Mouse (Mus musculus) limb, embryonic 11.5 days (tissue): ENCODE data around the gene Gsg1. TPM values are rescaled to one million over a fixed set of nuclear protein-coding genes. Genes with fewer than 3 reads are reported as not detected.

ENCODE experiments used
- ATAC-seq: fragments of 200-750 bp; cut with Nextera tagmentation; 2 replicates; pipeline ENCODE4 v1.8.0; 2017; ENCODE audit warnings: low read depth; ENCODE audit not compliant: insufficient number of reproducible peaks, low FRiP score, low TSS enrichment
- DNase-seq: peaks from one replicate; pipeline ENCODE4 v3.0.0-alpha.2; 2015; ENCODE audit warnings: low spot score
- H3K27ac ChIP-seq: fragments of 300-500 bp; sonication (generic); replicated peaks from 2 replicates; pipeline ENCODE4 v1.5.1; 2014; ENCODE audit warnings: low read depth, mild to moderate bottlenecking, low read length
- H3K27me3 ChIP-seq: fragments of 300-500 bp; sonication (generic); 2 replicates; pipeline ENCODE4 v1.6.1; 2014; ENCODE audit warnings: mild to moderate bottlenecking, low read length, mixed read lengths; ENCODE audit not compliant: control insufficient read depth, insufficient read depth
- H3K36me3 ChIP-seq: fragments of 300-500 bp; sonication (generic); 2 replicates; pipeline ENCODE4 v1.6.1; 2014; ENCODE audit warnings: mild to moderate bottlenecking, low read length, moderate library complexity, mixed read lengths; ENCODE audit not compliant: control insufficient read depth, insufficient read depth
- H3K4me1 ChIP-seq: fragments of 300-500 bp; sonication (generic); 2 replicates; pipeline ENCODE4 v1.6.1; 2014; ENCODE audit warnings: low read length, mixed read lengths; ENCODE audit not compliant: control insufficient read depth, insufficient read depth
- H3K4me2 ChIP-seq: fragments of 300-500 bp; sonication (generic); 2 replicates; pipeline ENCODE4 v1.6.1; 2014; ENCODE audit warnings: low read depth, mild to moderate bottlenecking, moderate library complexity; ENCODE audit not compliant: severe bottlenecking
- H3K4me3 ChIP-seq: fragments of 300-500 bp; sonication (generic); 2 replicates; pipeline ENCODE4 v1.5.1; 2014; ENCODE audit warnings: low read depth, low read length
- H3K9ac ChIP-seq: fragments of 300-500 bp; sonication (generic); 2 replicates; pipeline ENCODE4 v1.6.1; 2014; ENCODE audit warnings: mild to moderate bottlenecking, low read length
- H3K9me3 ChIP-seq: fragments of 300-500 bp; sonication (generic); 2 replicates; pipeline ENCODE4 v1.6.1; 2016; ENCODE audit warnings: low read length; ENCODE audit not compliant: control insufficient read depth
- WGBS: fragments of 180-500 bp; shearing (Covaris S2); extraction: QIAGEN DNeasy Blood & Tissue Kit; methylation state at CpG from one replicate; pipeline ENCODE4 v1.1.7; 2014; 5-methylcytosine and 5-hydroxymethylcytosine counted together
- polyA plus RNA-seq: library from polyadenylated mRNA; unstranded; fragments of >200 nt; fragmentation: Nextera tagmentation; extraction: Ambion mirVana; gene quantifications from 2 replicates; pipeline ENCODE4 v1.2.1, GENCODE M21; 2014

Gene Gsg1
- polyA plus RNA-seq, 1 experiment from 2014 or later = 0.91 TPM

GRCm38 (mm10) chr6:135269626-135270025 is 15.5 kb upstream of the Gsg1 start:
- Histone ChIP-seq H3K4me3 (no peak overlapping the region), H3K9me3 (no peaks in the 10 kb centered on the region), H3K27me3 (no peaks in the 10 kb centered on the region), H3K9ac (no peak overlapping the region), H3K36me3 (no peaks in the 10 kb centered on the region), H3K4me2 (no peak overlapping the region), H3K4me1 (no peaks in the 10 kb centered on the region), H3K27ac (no peak overlapping the region)
- ATAC-seq (no peak), DNase-seq (no peak)
- WGBS = 48% methylated on average over 6 of the region's 6 CpGs

- H3K9ac ChIP-seq = no peak overlapping the region
- DNase-seq (no peak), ATAC-seq (no peak)
- no peak overlapping the region for H3K4me2 ChIP-seq
- H3K4me3 ChIP-seq = no peak overlapping the region
- H3K36me3 ChIP-seq = no peaks in the 10 kb centered on the region
- H3K27ac ChIP-seq = no peak overlapping the region
- H3K27me3 ChIP-seq = no peaks in the 10 kb centered on the region
- no peaks in the 10 kb centered on the region for H3K9me3 ChIP-seq
- H3K4me1 ChIP-seq = no peaks in the 10 kb centered on the region
Observed at GRCm38 (mm10) chr6:135268392-135268791, 14.2 kb upstream of the Gsg1 start.

GRCm38 (mm10) chr6:135267221-135267620 is 13.1 kb upstream of the Gsg1 start:
- Histone ChIP-seq H3K27me3 (no peaks in the 10 kb centered on the region), H3K36me3 (no peaks in the 10 kb centered on the region), H3K4me1 (no peaks in the 10 kb centered on the region), H3K9ac (no peak overlapping the region), H3K9me3 (no peaks in the 10 kb centered on the region), H3K4me2 (no peak overlapping the region), H3K27ac (no peak overlapping the region), H3K4me3 (no peak overlapping the region)
- 63% methylated on average over 3 of the region's 3 CpGs for WGBS
- ATAC-seq (no peak), DNase-seq (no peak)

GRCm38 (mm10) chr6:135266056-135266455 is 11.9 kb upstream of the Gsg1 start:
- DNase-seq = no peak
- H3K9ac ChIP-seq = no peak overlapping the region
- no peak overlapping the region for H3K4me3 ChIP-seq
- no peaks in the 10 kb centered on the region for H3K9me3 ChIP-seq
- no peak overlapping the region for H3K4me2 ChIP-seq
- no peaks in the 10 kb centered on the region for H3K4me1 ChIP-seq
- no peak for ATAC-seq
- H3K27ac ChIP-seq = no peak overlapping the region
- H3K27me3 ChIP-seq = no peaks in the 10 kb centered on the region
- H3K36me3 ChIP-seq = no peaks in the 10 kb centered on the region
- WGBS = 96% methylated on average over 1 of the region's 1 CpGs

GRCm38 (mm10) chr6:135264136-135264535 is 10.0 kb upstream of the Gsg1 start:
- Histone ChIP-seq H3K27me3 (no peaks in the 10 kb centered on the region), H3K4me3 (no peak overlapping the region)
- WGBS = 97% methylated on average over 6 of the region's 6 CpGs

GRCm38 (mm10) chr6:135262565-135262964 is 8.4 kb upstream of the Gsg1 start:
- no peak for ATAC-seq
- Histone ChIP-seq H3K27me3 (no peaks in the 10 kb centered on the region), H3K36me3 (no peaks in the 10 kb centered on the region), H3K4me1 (no peaks in the 10 kb centered on the region), H3K27ac (no peak overlapping the region), H3K9ac (no peak overlapping the region), H3K9me3 (no peaks in the 10 kb centered on the region), H3K4me2 (no peak overlapping the region), H3K4me3 (no peak overlapping the region)
- DNase-seq = no peak
- 82% methylated on average over 2 of the region's 2 CpGs for WGBS

More at GRCm38 (mm10) chr6:135264136-135264535, 10.0 kb upstream of the Gsg1 start:
- Histone ChIP-seq H3K27ac (no peak overlapping the region), H3K36me3 (no peaks in the 10 kb centered on the region), H3K9ac (no peak overlapping the region), H3K4me2 (no peak overlapping the region), H3K4me1 (no peaks in the 10 kb centered on the region), H3K9me3 (no peaks in the 10 kb centered on the region)
- DNase-seq = no peak
- no peak for ATAC-seq

GRCm38 (mm10) chr6:135261124-135261523 is 7.0 kb upstream of the Gsg1 start:
- H3K4me1 ChIP-seq = no peaks in the 10 kb centered on the region
- H3K27me3 ChIP-seq = no peaks in the 10 kb centered on the region
- no peaks in the 10 kb centered on the region for H3K9me3 ChIP-seq
- 92% methylated on average over 9 of the region's 9 CpGs for WGBS
- H3K4me2 ChIP-seq = no peak overlapping the region
- no peak for ATAC-seq
- H3K27ac ChIP-seq = no peak overlapping the region
- no peaks in the 10 kb centered on the region for H3K36me3 ChIP-seq
- H3K4me3 ChIP-seq = no peak overlapping the region
- no peak for DNase-seq
- H3K9ac ChIP-seq = no peak overlapping the region

- no peak for ATAC-seq
- no peak overlapping the region for H3K27ac ChIP-seq
Observed at GRCm38 (mm10) chr6:135260435-135260834, 6.3 kb upstream of the Gsg1 start.

GRCm38 (mm10) chr6:135252728-135253077 is 1.4 kb downstream of the Gsg1 start:
- peak; percentile 64; the same call in 1 of the 2 replicates for ATAC-seq
- 5% methylated on average over 16 of the region's 16 CpGs for WGBS
- peak; percentile 88 for DNase-seq
- Histone ChIP-seq H3K9ac (peak overlapping the region; percentile 28), H3K4me1 (peaks cover 16% of the 10 kb centered on the region), H3K27me3 (no peaks in the 10 kb centered on the region), H3K9me3 (no peaks in the 10 kb centered on the region), H3K27ac (no peak overlapping the region), H3K4me2 (peak overlapping the region; percentile 45), H3K4me3 (peak overlapping the region; percentile 17; the same call in 1 of the 2 replicates), H3K36me3 (no peaks in the 10 kb centered on the region)

More at GRCm38 (mm10) chr6:135260435-135260834, 6.3 kb upstream of the Gsg1 start:
- DNase-seq = no peak
- WGBS = 92% methylated on average over 6 of the region's 6 CpGs
- H3K9me3 ChIP-seq = no peaks in the 10 kb centered on the region
- no peak overlapping the region for H3K9ac ChIP-seq
- H3K4me3 ChIP-seq = no peak overlapping the region
- H3K36me3 ChIP-seq = no peaks in the 10 kb centered on the region
- H3K4me2 ChIP-seq = no peak overlapping the region
- no peaks in the 10 kb centered on the region for H3K4me1 ChIP-seq
- H3K27me3 ChIP-seq = no peaks in the 10 kb centered on the region
